Mouse (Mus musculus) erythroid progenitor cell, adult 5-6 weeks (primary cell): Measurements from ENCODE around the gene Sec22a. TPM values are rescaled to one million over a fixed set of nuclear protein-coding genes. Genes with fewer than 3 reads are reported as not detected.

ENCODE experiments used
- ATAC-seq: replicated peaks from 2 replicates; pipeline ENCODE4 v1.8.0; 2016; ENCODE audit warnings: moderate number of reproducible peaks, mild to moderate bottlenecking, moderate TSS enrichment, inconsistent platforms; ENCODE audit not compliant: poor library complexity, low FRiP score, severe bottlenecking
- total RNA-seq, 2 experiments: library from RNA; stranded (forward) in 1 of 2; stranded (reverse) in 1 of 2; fragments of 150-400 nt in 1 of 2; fragments of 186-747, 209-891 nt in 1 of 2; gene quantifications; 2 replicates each; pipeline versions ENCODE4 v1.2.3 to v1.2.4; 2015 to 2017; ENCODE audit warnings: low replicate concordance in 2 of 2

Sec22a gene
- total RNA-seq (2015; ENCODE audit: low replicate concordance) (1.8 and 7.5 TPM in 2 replicates), total RNA-seq (2017; ENCODE audit: low replicate concordance) (0.51 and 0.83 TPM in 2 replicates)

GRCm38 (mm10) chr16:35363150-35364062, at the start of gene Sec22a:
Gene Sec22a, minus strand, starts transcription at chr16:35363918.
- ATAC-seq: peak; percentile 99

- no peak for ATAC-seq
Measured at GRCm38 (mm10) chr16:35406706-35407105, 43.0 kb upstream of the Sec22a start.

DNA sequence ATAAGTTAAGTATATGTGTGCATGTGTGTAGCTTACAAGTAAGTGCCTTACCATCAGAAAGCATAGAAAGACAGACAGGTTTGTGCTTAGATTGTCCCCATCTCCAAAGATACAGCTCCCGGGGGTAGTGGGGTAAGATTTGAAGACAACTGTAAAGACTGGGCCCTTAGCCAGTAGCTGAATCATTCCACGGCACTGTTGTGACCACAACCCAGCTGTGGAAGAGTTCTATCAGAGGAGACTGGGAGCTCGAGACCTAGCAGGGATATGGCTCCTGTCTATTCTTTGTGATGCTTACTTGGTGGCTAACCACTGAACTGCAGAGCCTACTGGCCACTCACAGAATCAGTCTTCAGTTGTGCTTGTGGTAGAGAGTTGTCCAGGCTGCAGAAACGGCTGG, 42.4 kb upstream of the Sec22a start:
- ATAC-seq: no peak

DNA sequence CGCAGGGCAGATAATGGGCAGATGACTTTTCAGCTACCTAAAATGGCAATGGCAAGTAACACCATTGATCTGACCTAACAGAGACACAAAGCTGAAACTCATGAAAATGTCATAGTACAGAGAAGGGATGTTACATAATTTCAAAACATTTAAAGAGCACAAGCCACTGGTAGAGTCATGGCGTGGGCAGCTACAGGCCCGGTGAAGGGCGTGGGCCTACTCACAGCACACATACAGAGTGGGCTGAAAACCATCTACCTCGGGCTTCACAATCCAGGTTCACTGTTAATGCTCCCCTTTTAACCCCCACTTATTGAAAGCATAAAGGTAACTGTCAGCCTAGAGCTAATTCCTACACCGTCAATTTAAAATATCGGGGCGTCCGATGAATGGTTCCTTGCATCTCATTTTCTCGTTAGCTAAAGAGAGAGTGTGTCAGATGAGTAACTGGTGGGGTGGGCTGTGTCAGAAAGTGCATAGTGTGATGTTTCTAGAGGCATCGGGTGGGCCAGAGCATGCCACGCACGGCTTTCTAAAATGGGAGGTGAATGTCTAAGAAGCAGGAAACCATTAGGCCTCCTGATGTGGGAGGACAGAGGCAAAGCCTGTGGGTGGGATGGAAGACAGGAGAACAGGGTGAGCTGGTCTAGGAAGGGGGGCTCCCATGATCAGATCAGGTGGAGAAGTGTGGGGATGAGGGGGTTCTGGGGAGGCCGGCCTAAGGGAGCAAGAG, 41.8 kb upstream of the Sec22a start:
- ATAC-seq: no peak

DNA sequence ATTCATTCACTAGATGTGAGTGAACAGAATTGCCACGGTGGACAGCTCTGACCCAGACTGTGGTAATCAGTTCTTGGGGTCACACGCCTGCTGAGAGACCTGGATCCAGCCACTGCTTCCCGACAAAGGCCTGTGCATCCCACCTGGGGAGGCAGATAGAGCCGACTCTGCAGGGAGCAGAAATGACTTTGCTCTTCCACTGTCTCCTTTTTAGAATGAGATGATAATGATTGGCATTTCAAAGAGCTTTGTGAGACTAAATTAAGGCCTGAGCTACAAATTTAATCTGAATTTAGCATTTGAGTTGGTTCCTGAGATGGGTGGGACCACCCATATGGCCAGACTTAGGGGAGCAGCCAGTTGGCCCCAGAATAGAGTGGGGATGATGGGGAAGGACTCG, 41.1 kb upstream of the Sec22a start:
- no peak for ATAC-seq

GRCm38 (mm10) chr16:35403891-35404290, 40.2 kb upstream of the Sec22a start:
- ATAC-seq: no peak

- no peak for ATAC-seq
Measured at GRCm38 (mm10) chr16:35403356-35403755, 39.6 kb upstream of the Sec22a start.

DNA sequence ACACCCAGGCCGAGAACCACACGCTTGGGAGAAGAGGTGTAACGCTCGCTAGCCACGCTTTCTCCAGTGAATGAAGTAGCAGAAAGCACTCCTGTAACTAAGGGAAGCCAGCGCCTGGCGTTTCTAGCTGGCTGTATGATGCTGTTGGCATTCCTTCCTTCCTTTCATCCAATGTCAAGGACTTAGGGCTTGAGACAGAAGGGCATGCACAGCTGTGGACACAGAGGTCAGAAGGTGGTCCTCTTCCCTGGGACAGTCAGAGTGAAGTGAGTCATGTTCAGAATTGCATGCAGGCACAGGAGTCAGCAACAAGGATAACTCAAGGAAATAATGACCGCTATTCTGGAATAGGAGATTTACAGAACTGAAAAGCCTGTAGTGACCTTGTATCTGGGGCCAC, 29.1 kb upstream of the Sec22a start:
- ATAC-seq: no peak

- no peak for ATAC-seq
Measured at GRCm38 (mm10) chr16:35385654-35386053, 21.9 kb upstream of the Sec22a start.

GRCm38 (mm10) chr16:35380048-35380447, 16.3 kb upstream of the Sec22a start:
- ATAC-seq: no peak

GRCm38 (mm10) chr16:35379344-35379743, 15.6 kb upstream of the Sec22a start:
- ATAC-seq: no peak

GRCm38 (mm10) chr16:35364063-35364428, 328 bp upstream of the Sec22a start:
- ATAC-seq: no peak

GRCm38 (mm10) chr16:35362221-35362620, 1.5 kb downstream of the Sec22a start:
- ATAC-seq: no peak

DNA sequence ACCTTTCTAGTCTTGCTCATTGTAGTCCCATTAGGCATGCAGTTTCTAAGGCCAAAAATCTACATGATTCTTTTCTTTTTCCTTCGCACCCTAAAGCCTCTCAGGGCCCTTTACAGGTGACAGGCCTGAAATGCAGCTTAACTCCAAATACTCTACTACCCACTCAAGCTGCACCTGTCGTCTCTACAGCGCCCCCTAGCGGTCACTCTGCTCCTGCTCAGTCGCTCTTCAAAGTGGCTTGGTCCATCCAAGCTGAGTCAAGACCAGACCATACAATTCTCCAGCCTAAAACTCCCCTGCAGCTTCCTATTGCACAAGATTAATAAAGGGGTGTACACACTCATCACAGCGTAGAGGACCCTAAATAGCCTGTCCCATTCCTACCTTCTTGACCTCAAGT, 3.1 kb downstream of the Sec22a start:
- ATAC-seq: no peak

GRCm38 (mm10) chr16:35357449-35357848, 6.3 kb downstream of the Sec22a start:
- no peak for ATAC-seq

DNA sequence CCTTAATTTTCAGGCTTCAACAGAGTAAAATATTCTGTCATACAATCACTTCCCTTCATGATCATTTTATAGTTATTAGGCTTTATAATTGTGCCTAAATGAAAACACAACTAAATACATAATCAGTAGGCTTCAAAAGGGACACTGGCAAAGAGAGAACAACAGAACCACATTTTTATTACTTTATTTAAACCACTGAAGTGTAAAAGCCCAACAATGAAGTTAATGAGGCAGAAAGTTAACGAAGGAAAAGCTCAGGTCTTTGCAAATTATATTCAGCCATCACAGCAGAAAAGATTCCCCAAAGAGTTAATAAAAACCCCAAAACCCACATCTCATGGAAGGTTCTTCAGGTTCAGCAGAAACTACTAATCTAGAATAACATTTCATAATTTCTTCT, 33.3 kb downstream of the Sec22a start:
- no peak for ATAC-seq

DNA sequence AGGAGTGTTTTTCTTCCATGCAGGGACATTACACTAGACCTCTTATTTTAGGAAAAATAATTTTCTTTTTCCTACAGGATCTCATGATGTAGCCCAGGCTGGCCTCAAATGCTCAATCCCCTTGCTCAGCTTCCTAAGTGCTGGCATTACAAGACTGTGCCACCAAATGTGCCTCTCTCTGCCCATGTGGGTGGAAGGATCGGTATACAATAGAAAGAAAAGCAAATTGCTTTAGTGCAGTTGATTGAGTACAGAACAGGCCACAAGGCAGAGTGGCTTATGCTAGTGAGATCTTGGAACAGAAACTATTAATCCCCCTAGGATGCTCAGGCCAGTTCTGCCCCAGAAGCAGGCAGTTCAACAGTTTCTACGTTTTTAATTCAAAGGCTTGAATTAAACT, 43.9 kb downstream of the Sec22a start:
- ATAC-seq: no peak

DNA sequence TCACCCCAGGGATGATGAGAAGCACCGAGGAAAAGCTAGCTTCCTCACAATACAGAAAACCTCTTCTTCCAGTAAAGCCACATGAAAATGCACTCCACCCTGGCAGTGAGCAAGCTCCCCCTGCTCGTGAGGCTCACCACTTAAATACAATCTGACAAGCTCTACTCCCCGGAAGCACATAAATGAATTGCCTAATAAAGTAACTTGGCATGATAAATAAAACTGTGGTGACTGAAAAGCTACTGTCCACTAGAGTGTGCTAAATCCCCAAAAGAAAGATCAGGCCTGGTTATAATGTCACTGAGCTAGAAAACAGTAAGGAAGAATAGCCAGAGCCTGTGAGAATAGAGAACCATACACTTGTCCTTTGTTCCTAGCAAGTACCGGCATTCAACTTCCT, 44.4 kb downstream of the Sec22a start:
- ATAC-seq: no peak

DNA sequence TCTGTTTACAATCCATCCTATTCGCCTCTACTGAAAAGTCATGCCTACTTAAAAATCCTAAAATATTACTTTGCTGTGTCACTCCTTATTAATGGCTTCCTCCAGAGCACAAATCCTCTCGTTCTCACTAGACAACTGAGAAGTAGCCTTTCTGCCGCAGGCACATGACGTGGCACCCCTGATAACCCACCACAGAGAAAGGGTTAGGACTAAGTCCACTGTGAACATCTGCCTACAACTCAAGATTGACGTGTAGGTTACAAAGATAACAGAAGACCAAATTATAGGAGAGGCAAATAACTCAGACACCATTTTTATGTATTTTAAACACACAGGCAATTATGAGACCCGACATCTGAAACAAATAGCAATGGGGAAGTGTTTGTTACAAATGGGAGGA, 45.3 kb downstream of the Sec22a start:
- no peak for ATAC-seq

DNA sequence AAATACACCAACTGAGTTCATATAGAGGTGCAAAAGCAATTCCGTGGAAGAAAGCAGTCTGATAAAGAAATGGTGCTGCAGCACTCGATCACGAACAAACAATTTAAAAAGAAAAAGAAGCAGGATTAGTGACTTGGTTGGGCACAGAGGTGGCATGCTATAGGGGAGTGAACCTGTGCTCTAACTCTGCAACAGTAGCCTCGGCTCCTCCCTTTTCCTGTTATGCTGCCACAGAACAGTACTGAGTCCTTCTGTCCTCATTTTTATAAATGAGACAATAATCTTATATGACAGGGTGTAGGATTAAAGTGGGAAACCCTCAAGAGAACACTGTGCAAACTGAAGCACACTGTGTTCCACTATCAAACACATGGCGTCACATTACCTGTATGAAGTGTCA, 46.3 kb downstream of the Sec22a start:
- ATAC-seq: no peak

DNA sequence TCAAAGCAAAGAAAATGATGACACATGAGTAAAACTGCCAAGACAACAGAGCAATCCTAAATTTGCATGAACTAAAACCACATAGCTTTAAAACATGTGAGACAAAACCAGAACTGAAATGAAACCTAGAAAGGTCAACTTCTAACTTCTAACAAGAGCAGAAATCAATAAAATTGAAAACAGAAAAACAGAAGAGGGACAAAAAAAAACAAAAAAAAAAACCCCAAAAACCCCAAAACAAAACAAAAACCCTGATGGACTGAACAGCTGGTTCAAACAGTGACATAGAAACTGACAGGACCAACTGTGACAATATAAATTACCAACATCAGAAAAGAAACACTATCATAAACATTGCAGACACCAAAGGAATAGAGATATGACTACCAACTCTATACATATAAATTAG, 46.9 kb downstream of the Sec22a start:
- ATAC-seq: no peak
